8 mouse cellular contexts compared by ENCODE assay signal in genomic region chr12:105906584-105906983, GRCm38 (mm10).
A peak's percentile ranks its signal among the peaks of the same experiment; 100 is the strongest.
DNase-seq lines count a peak whose midpoint lies in the region; ATAC-seq and TF ChIP-seq lines count a peak whose summit lies in the region.

No protein-coding gene starts in this region.

- H3K4me2 ChIP-seq in midbrain, embryonic 12.5 days (replicated peaks), result no peak overlapping the region
- H3K4me2 ChIP-seq in midbrain, postnatal 0 days (ENCODE audit: low read depth, low read length, poor library complexity, severe bottlenecking), result no peak overlapping the region

- H3K9ac ChIP-seq in midbrain, embryonic 12.5 days (replicated peaks), result no peak overlapping the region
- no peak overlapping the region for H3K9ac ChIP-seq in midbrain, postnatal 0 days (replicated peaks; ENCODE audit: low read length, poor library complexity, severe bottlenecking)

- ATAC-seq in midbrain, embryonic 12.5 days (ENCODE audit: low FRiP score, low read depth), result peak; percentile 52; the same call in 1 of the 2 replicates
- no peak for ATAC-seq in midbrain, postnatal 0 days (ENCODE audit: low FRiP score)

- H3K9me3 ChIP-seq in midbrain, embryonic 12.5 days, result no peaks in the 10 kb centered on the region
- no peaks in the 10 kb centered on the region for H3K9me3 ChIP-seq in midbrain, postnatal 0 days (ENCODE audit: low read length)
- H3K9me3 ChIP-seq in embryonic facial prominence, embryonic 10.5 days, result no peaks in the 10 kb centered on the region

- DNase-seq in midbrain, postnatal 0 days (ENCODE audit: low spot score), result no peak
- peak; percentile 57 for DNase-seq in embryonic facial prominence, embryonic 10.5 days (ENCODE audit: low spot score)
- peak; percentile 54 for DNase-seq in induced T-regulatory cell, adult 2 months (ENCODE audit: low read depth)
- DNase-seq in spleen, postnatal 14 days (ENCODE audit: low spot score in 2 of 2), result peak; percentile 35 to 50
- no peak for DNase-seq in gastrocnemius, postnatal 36 days
- no peak for DNase-seq in gastrocnemius, postnatal 25 days
- DNase-seq in urinary bladder, postnatal 10 days (ENCODE audit: low spot score), result no peak

- intact Hi-C loops in gastrocnemius, postnatal 36 days (cut with DNase I), result no loop called here

- H3K27me3 ChIP-seq in midbrain, embryonic 12.5 days, result no peaks in the 10 kb centered on the region
- no peaks in the 10 kb centered on the region for H3K27me3 ChIP-seq in midbrain, postnatal 0 days (ENCODE audit: insufficient read depth, low read length)
- peaks cover 14% of the 10 kb centered on the region; the same call in 1 of the 2 replicates for H3K27me3 ChIP-seq in embryonic facial prominence, embryonic 10.5 days (replicated peaks; ENCODE audit: low read depth, poor library complexity, severe bottlenecking)

- H3K4me1 ChIP-seq in midbrain, embryonic 12.5 days, result peaks cover 13% of the 10 kb centered on the region; the same call in 1 of the 2 replicates
- no peaks in the 10 kb centered on the region for H3K4me1 ChIP-seq in midbrain, postnatal 0 days (ENCODE audit: insufficient read depth, low read length)
- H3K4me1 ChIP-seq in embryonic facial prominence, embryonic 10.5 days, result peaks cover 45% of the 10 kb centered on the region

- 35% methylated on average over 7 of the region's 7 CpGs for WGBS in midbrain, embryonic 12.5 days
- WGBS in midbrain, postnatal 0 days, result 31% methylated on average over 7 of the region's 7 CpGs
- WGBS in embryonic facial prominence, embryonic 10.5 days, result 31% methylated on average over 7 of the region's 7 CpGs

- H3K36me3 ChIP-seq in midbrain, embryonic 12.5 days, result no peaks in the 10 kb centered on the region
- no peaks in the 10 kb centered on the region for H3K36me3 ChIP-seq in midbrain, postnatal 0 days (ENCODE audit: insufficient read depth, low read length)
- no peaks in the 10 kb centered on the region for H3K36me3 ChIP-seq in embryonic facial prominence, embryonic 10.5 days (replicated peaks)

- no peak for TF ChIP-seq CTCF in midbrain, postnatal 0 days (IDR thresholded peaks at IDR 0.05)

- H3K27ac ChIP-seq in midbrain, embryonic 12.5 days (replicated peaks), result no peak overlapping the region
- no peak overlapping the region for H3K27ac ChIP-seq in midbrain, postnatal 0 days (ENCODE audit: low read depth, low read length)
- no peak overlapping the region for H3K27ac ChIP-seq in embryonic facial prominence, embryonic 10.5 days (replicated peaks)

- no peak overlapping the region for H3K4me3 ChIP-seq in midbrain, embryonic 12.5 days
- no peak overlapping the region for H3K4me3 ChIP-seq in midbrain, postnatal 0 days (ENCODE audit: low read depth, low read length)
- H3K4me3 ChIP-seq in embryonic facial prominence, embryonic 10.5 days, result no peak overlapping the region

Comparison
In these comparisons a context has a peak if more than half of its experiments do, and no peak if none do; other contexts are left out.
1. DNase-seq: peak in embryonic facial prominence, embryonic 10.5 days (single experiment), induced T-regulatory cell, adult 2 months (single experiment) and spleen, postnatal 14 days (2 of 2); none in midbrain, postnatal 0 days (single experiment), gastrocnemius, postnatal 36 days (0 of 2), gastrocnemius, postnatal 25 days (single experiment) and urinary bladder, postnatal 10 days (single experiment).